Mouse (Mus musculus) lung, postnatal 36 days (tissue): ENCODE measurements at regions not wholly inside any gene's neighbourhood (a gene's known extent, or its start where the extent isn't known, plus 50 kb on each side); places are given as distances from the start of the nearest gene placed in this dataset.
"Not testable (repeated sequence)": the region's sequence is repeated elsewhere in the genome, so short reads cannot be mapped to it uniquely, and the experiment has no call there.

ENCODE experiments used
- DNase-seq: peaks from one replicate; pipeline ENCODE4 v3.0.0; 2022; ENCODE audit warnings: mixed read lengths

GRCm38 (mm10) chr12:114285082-114285481 lies 741.4 kb downstream of the Adam6a start:
- no peak for DNase-seq

DNA sequence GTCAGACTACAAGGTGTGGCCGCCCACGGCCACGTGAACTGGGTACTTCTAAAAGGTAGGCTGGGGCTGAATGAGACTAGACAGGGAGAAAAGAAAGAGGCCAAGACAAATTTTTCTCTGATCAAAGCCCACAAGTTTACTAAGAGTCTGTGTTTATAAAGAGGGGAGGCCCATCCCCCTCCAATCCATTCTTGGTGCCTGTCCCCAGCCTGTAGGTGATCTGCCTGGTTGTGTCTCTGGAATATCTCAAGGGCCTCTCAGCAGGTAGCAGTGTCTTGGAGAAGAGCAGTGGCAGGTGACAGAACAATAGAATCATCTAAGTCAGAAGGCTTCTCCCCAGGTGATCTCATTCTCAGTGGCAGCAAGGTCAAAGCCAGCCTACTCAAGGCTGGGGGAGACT lies 743.3 kb downstream of the Adam6a start:
- no peak for DNase-seq

GRCm38 (mm10) chr12:114291083-114291482 lies 747.4 kb downstream of the Adam6a start:
- no peak for DNase-seq

GRCm38 (mm10) chr12:114299771-114300170 lies 756.1 kb downstream of the Adam6a start:
- peak; percentile 1 for DNase-seq

- no peak for DNase-seq
Observed at GRCm38 (mm10) chr12:114301728-114302127, 758.0 kb downstream of the Adam6a start.

GRCm38 (mm10) chr12:114332552-114332951 lies 788.8 kb downstream of the Adam6a start:
- no peak for DNase-seq

GRCm38 (mm10) chr12:114366276-114366675 lies 822.6 kb downstream of the Adam6a start:
- no peak for DNase-seq

DNA sequence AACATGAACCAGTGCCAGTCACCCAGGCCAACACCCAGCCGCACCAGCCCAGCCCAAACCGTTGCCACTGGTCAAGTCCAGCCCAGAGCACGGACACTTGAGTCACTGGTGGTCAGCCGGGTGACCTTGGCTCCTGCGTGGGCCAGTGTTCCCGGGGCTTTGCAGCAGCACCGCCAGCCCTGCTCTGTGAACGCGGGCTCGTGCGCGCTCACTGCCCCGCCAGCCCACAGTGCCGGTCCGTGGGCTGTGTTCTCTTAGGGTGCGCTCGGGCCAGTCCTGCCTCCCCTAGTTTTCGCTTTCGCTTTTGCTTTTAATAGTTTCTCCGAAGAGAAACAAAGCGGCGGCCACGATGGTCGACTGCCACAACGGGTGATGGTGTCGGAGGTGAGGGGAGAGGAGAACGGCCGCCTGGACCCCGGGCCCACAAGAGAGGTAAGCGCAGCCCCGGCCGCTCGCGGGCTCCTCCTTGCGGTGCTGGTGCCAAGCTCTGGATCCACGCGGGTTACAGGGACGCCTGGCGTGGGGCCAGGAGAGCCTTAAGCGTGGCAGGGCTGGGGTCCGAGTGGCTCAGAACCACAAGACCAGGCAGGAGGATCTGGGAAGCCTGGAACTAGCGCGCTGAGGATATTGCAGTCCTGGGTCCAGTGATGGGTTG lies 835.1 kb downstream of the Adam6a start:
- DNase-seq, result peak; percentile 19

GRCm38 (mm10) chr12:114391447-114391846 lies 847.7 kb downstream of the Adam6a start:
- no peak for DNase-seq

- no peak for DNase-seq
Observed at GRCm38 (mm10) chr12:114406206-114406605, 862.5 kb downstream of the Adam6a start.

GRCm38 (mm10) chr12:114434529-114434928 lies 890.8 kb downstream of the Adam6a start:
- no peak for DNase-seq

DNA sequence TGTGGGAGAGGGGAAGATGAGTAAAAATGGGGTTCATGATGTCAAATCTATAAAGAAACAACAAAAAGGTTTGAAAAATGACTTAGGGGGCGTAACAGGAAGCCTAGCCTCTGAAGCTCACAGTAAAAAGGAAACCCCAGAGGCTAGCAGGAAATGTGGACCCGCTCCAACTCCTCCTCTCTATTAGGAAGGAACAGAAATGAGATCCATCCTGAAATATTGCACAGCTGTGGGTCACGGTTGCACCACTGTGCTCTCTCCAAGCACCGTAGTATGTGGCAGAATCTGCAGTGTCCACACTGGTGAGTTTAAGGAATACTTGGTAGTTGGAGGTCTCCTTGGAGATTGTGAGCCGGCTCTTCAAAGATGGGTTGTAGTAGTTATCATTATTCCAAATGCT lies 918.3 kb downstream of the Adam6a start:
- DNase-seq, result no peak

- no peak for DNase-seq
Observed at GRCm38 (mm10) chr12:114462566-114462965, 918.9 kb downstream of the Adam6a start.

- DNase-seq, result no peak
Observed at GRCm38 (mm10) chr12:114468857-114469256, 925.1 kb downstream of the Adam6a start.

DNA sequence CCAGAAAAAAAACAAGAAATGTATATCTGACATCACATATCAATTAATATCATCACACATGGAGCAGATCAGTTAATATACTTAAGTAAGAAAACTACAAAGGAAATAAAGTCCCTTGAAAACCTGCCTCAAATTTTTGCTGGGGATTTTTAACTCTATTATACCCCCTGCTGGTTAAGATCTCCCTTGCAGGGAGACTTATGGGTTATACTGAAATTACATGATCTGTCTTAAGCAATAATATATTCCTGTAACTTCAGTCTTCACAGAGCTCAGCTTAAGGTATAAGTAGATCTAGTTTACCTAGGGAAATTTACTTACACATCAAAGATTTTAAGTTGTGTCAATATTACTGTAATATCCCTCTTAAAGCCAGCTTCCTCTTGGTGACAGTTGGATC lies 929.0 kb downstream of the Adam6a start:
- DNase-seq, result not testable (repeated sequence)

DNA sequence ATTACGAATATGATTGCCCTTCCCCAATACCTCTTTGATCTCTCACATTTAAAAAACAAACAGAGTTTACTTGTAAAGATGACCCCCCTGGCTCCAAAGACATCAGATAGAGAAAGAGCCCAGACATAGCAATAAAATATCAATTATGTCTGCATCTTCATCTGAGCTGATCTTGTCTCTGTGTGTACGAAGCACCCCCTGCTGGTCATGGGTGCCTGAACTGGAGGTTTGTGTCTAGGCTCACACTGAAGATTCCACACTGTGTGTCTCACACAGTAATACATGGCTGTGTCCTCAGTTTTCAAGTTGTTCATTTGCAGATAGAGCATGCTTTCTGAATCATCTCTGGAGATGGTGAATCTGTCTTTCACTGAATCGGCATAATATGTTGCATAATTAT lies 935.0 kb downstream of the Adam6a start:
- no peak for DNase-seq

DNA sequence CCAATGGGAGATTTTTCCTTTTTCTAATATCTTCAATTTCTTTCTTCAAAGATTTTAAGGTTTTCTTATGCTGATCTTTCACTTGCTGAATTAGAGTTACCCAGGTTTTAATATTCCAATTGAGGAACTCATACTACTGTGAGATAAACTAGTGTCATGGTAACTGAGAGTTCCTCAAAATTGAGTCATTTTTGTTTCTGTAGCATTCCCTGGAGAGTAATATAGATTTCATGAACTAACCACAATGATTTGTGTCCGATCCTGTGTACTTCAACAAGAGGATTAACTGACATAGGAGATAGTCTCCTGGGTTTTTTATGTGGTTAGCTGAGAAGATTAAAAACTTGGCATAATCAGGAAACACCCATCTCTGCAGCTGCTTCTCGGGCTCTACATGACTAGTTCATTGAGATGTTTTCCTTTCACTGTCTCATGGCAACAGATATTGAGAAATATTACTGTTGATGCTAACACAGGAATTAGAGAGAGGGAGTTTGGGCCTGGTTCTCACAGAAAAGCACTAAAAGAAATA lies 949.9 kb downstream of the Adam6a start:
- not testable (repeated sequence) for DNase-seq

- DNase-seq, result peak; percentile 2
Observed at GRCm38 (mm10) chr12:114495741-114496140, 952.0 kb downstream of the Adam6a start.

DNA sequence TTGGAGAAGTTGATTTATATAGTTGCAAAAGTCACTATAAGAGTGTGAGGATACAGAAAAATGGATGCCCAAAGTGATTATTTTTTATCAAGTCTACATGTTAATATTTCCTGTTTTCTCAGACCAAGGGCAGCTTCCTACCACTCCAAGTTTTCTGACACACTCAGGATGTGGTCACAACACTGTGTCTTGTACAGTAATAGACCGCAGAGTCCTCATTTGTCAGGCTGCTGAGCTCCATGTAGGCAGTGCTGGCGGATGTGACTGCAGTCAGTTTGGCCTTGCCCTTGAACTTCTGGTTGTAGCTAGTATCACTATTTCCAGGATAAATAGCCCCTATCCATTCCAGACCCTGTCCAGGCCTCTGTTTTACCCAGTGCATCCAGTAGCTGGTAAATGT lies 969.4 kb downstream of the Adam6a start:
- DNase-seq, result no peak

- DNase-seq, result not testable (repeated sequence)
Observed at GRCm38 (mm10) chr12:114542094-114542493, 998.4 kb downstream of the Adam6a start.

DNA sequence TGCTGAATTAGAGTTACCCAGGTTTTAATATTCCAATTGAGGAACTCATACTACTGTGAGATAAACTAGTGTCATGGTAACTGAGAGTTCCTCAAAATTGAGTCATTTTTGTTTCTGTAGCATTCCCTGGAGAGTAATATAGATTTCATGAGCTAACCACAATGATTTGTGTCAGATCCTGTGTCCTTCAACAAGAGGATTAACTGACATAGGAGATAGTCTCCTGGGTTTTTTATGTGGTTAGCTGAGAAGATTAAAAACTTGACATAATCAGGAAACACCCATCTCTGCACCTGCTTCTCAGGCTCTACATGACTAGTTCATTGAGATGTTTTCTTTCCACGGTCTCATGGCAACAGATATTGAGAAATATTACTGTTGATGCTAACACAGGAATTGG lies 1001.2 kb downstream of the Adam6a start:
- not testable (repeated sequence) for DNase-seq

- DNase-seq, result no peak
Observed at GRCm38 (mm10) chr12:114562440-114562839, 1018.7 kb downstream of the Adam6a start.

GRCm38 (mm10) chr12:114562978-114563377 lies 1019.3 kb downstream of the Adam6a start:
- DNase-seq, result no peak

- no peak for DNase-seq
Observed at GRCm38 (mm10) chr12:114563683-114564082, 1020.0 kb downstream of the Adam6a start.

- no peak for DNase-seq
Observed at GRCm38 (mm10) chr12:114564329-114564728, 1020.6 kb downstream of the Adam6a start.
